Mouse (Mus musculus): ENCODE data around the gene Fbxl7. TPM values are rescaled to one million over a fixed set of nuclear protein-coding genes. Genes with fewer than 3 reads are reported as not detected.

Fbxl7 gene
- polyA plus RNA-seq, 1 experiment from 2014 or later, result 15.6 TPM

DNA sequence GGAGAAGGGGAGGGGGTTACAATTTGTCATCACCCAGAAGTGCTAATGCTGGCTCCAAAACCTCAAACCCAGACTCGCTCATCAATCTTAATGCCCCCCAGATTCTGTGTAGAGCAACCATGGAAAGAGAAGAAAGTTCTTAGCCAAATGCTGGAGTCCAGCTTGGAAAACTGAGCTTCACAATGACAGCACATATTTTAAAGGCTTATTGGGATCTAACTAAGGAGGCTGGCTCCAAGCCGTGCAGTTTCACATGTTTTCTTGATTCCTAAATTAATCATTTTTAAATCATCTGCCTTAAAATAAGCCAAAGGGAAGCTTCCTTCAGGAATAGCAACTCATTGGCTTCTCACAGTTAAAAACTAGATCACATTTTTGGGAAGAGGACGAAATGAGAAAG lies 82.5 kb downstream of the Fbxl7 start:
- no peaks in the 10 kb centered on the region for H3K4me1 ChIP-seq (replicated peaks)
- H3K9me3 ChIP-seq (replicated peaks), result no peaks in the 10 kb centered on the region
- H3K27me3 ChIP-seq (replicated peaks), result no peaks in the 10 kb centered on the region
- no peak overlapping the region for H3K4me3 ChIP-seq
- H3K27ac ChIP-seq (ENCODE audit: poor library complexity, severe bottlenecking), result no peak overlapping the region
- H3K9ac ChIP-seq, result no peak overlapping the region
- 69% methylated on average over 3 of the region's 3 CpGs for WGBS
- no peak for ATAC-seq (ENCODE audit: insufficient number of reproducible peaks, low FRiP score)
- H3K4me2 ChIP-seq, result no peak overlapping the region
- H3K36me3 ChIP-seq, result no peaks in the 10 kb centered on the region

- Histone ChIP-seq H3K9me3 (replicated peaks) (no peaks in the 10 kb centered on the region), H3K27me3 (replicated peaks) (no peaks in the 10 kb centered on the region), H3K36me3 (no peaks in the 10 kb centered on the region), H3K4me3 (no peak overlapping the region), H3K9ac (no peak overlapping the region), H3K4me1 (replicated peaks) (no peaks in the 10 kb centered on the region), H3K4me2 (no peak overlapping the region), H3K27ac (ENCODE audit: poor library complexity, severe bottlenecking) (no peak overlapping the region)
- WGBS, result 79% methylated on average over 3 of the region's 3 CpGs
- no peak for ATAC-seq (ENCODE audit: insufficient number of reproducible peaks, low FRiP score)
Observed at GRCm38 (mm10) chr15:26809569-26809968, 85.8 kb downstream of the Fbxl7 start.

- H3K9me3 ChIP-seq (replicated peaks), result no peaks in the 10 kb centered on the region
- 52% methylated on average over 5 of the region's 5 CpGs for WGBS
- 0 out of 2 replicates have a peak, but pooled peaks cover 4% of the 10 kb centered on the region for H3K4me1 ChIP-seq (replicated peaks)
- H3K36me3 ChIP-seq, result no peaks in the 10 kb centered on the region
- no peak overlapping the region for H3K4me2 ChIP-seq
- H3K4me3 ChIP-seq, result no peak overlapping the region
- H3K27ac ChIP-seq (ENCODE audit: poor library complexity, severe bottlenecking), result no peak overlapping the region
- no peaks in the 10 kb centered on the region for H3K27me3 ChIP-seq (replicated peaks)
- no peak overlapping the region for H3K9ac ChIP-seq
- ATAC-seq (ENCODE audit: insufficient number of reproducible peaks, low FRiP score), result no peak
Observed at GRCm38 (mm10) chr15:26804046-26804445, 91.3 kb downstream of the Fbxl7 start.

DNA sequence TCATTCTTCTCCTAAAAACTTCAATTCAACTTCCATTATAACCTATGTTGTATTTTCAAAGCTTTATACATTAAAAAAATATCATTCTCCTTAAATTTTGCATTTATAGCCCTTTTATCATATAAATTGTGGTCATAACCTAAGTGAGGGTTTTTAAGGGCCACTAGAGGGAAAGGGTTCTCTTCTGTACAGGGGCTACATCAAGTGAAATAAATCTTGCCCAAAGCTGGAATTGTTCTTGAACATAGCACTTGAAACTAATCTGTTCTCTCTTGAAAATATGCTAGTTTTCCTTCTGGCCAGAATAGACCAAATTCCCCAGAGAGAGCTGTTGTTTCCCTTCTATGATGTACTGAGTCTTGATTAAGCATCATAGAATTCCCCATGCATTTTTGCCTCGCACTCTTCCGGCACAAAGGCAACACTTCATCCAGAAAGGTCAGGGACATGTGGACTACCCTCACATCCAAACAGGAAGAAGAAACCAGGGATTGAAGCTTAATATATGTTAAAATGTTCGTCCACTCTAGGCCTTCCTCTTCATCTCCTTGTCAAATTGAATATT lies 95.8 kb downstream of the Fbxl7 start:
- no peak overlapping the region for H3K4me2 ChIP-seq
- no peak overlapping the region for H3K27ac ChIP-seq (ENCODE audit: poor library complexity, severe bottlenecking)
- H3K9ac ChIP-seq, result no peak overlapping the region
- no peak for ATAC-seq (ENCODE audit: insufficient number of reproducible peaks, low FRiP score)
- no peaks in the 10 kb centered on the region for H3K27me3 ChIP-seq (replicated peaks)
- WGBS, result 77% methylated on average over 3 of the region's 3 CpGs
- no peaks in the 10 kb centered on the region for H3K9me3 ChIP-seq (replicated peaks)
- no peak overlapping the region for H3K4me3 ChIP-seq
- no peaks in the 10 kb centered on the region for H3K36me3 ChIP-seq
- 0 out of 2 replicates have a peak, but pooled peaks cover 4% of the 10 kb centered on the region for H3K4me1 ChIP-seq (replicated peaks)

- Histone ChIP-seq H3K27me3 (replicated peaks) (no peaks in the 10 kb centered on the region), H3K27ac (ENCODE audit: poor library complexity, severe bottlenecking) (no peak overlapping the region), H3K4me1 (replicated peaks) (no peaks in the 10 kb centered on the region), H3K4me2 (no peak overlapping the region), H3K9ac (no peak overlapping the region), H3K4me3 (no peak overlapping the region), H3K9me3 (replicated peaks) (no peaks in the 10 kb centered on the region), H3K36me3 (no peaks in the 10 kb centered on the region)
- 65% methylated on average over 2 of the region's 2 CpGs for WGBS
- ATAC-seq (ENCODE audit: insufficient number of reproducible peaks, low FRiP score), result no peak
Observed at GRCm38 (mm10) chr15:26795937-26796336, 99.4 kb downstream of the Fbxl7 start.

DNA sequence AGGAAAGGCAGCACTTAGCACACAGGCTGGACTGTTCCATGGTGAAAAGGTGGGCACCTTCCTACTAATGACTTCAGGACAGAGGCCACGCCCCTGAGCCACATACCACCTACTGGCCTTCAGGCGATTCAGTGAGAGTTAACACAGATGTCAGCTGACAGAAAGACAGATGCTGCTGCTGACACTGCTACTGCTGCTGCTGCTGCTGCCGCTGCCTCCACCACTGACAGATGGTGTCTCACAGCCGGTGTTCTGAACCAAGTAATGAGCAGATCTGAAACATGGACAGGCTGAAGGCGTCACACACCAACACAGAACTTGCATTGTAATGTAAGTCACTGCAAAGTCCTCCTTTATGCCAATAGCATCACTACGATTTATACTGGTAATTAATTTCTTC lies 99.9 kb downstream of the Fbxl7 start:
- Histone ChIP-seq H3K36me3 (no peaks in the 10 kb centered on the region), H3K4me1 (replicated peaks) (no peaks in the 10 kb centered on the region), H3K27ac (ENCODE audit: poor library complexity, severe bottlenecking) (no peak overlapping the region), H3K9ac (no peak overlapping the region), H3K4me2 (no peak overlapping the region), H3K9me3 (replicated peaks) (no peaks in the 10 kb centered on the region), H3K27me3 (replicated peaks) (no peaks in the 10 kb centered on the region), H3K4me3 (no peak overlapping the region)
- no peak for ATAC-seq (ENCODE audit: insufficient number of reproducible peaks, low FRiP score)
- WGBS, result 37% methylated on average over 6 of the region's 6 CpGs

DNA sequence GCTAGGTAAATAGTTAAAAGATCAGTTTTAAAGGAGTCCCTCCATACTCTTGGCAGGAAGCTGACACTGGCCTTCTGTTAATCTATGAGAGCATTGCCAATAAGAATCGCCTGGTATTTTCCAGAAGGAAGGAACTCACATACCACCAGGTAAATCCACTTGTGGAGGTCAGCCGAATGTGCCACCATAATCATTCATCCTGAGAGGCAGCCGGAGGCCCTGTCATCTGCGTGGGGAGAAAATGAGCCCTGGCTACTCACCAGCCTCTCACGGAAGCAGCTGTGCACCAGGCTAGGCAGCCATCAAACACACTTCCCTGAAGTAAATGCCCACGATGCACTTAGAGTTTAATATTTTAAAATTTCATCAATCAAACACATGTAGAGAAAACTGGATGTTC lies 108.2 kb downstream of the Fbxl7 start:
- H3K4me2 ChIP-seq, result no peak overlapping the region
- H3K27me3 ChIP-seq (replicated peaks), result no peaks in the 10 kb centered on the region
- H3K4me3 ChIP-seq, result no peak overlapping the region
- no peak overlapping the region for H3K9ac ChIP-seq
- no peaks in the 10 kb centered on the region for H3K4me1 ChIP-seq (replicated peaks)
- H3K36me3 ChIP-seq, result no peaks in the 10 kb centered on the region
- no peaks in the 10 kb centered on the region for H3K9me3 ChIP-seq (replicated peaks)
- ATAC-seq (ENCODE audit: insufficient number of reproducible peaks, low FRiP score), result no peak
- H3K27ac ChIP-seq (ENCODE audit: poor library complexity, severe bottlenecking), result no peak overlapping the region
- WGBS, result 79% methylated on average over 6 of the region's 6 CpGs

DNA sequence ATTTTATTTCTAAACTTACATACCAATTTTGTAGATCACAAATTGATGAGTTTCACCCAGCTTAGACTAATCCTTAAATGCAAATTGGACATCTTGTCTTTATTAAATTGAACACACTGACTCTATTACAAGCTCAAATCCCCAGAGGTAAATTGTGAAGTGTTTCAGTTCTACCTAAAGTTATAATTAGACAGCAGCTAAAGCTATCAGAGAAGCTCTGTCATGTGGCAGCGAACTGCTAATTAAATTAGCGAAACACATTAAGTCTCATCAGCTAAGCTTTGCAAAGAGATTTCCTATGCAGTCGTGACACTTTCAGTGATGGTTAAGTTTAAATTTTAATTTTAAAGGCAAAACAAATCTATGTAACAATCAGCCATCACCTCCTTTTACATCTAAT lies 114.8 kb downstream of the Fbxl7 start:
- ATAC-seq (ENCODE audit: insufficient number of reproducible peaks, low FRiP score), result no peak
- no peak overlapping the region for H3K4me3 ChIP-seq
- no peak overlapping the region for H3K9ac ChIP-seq
- no peaks in the 10 kb centered on the region for H3K27me3 ChIP-seq (replicated peaks)
- WGBS, result 86% methylated on average over 3 of the region's 3 CpGs
- no peak overlapping the region for H3K27ac ChIP-seq (ENCODE audit: poor library complexity, severe bottlenecking)
- no peaks in the 10 kb centered on the region for H3K36me3 ChIP-seq
- no peaks in the 10 kb centered on the region for H3K4me1 ChIP-seq (replicated peaks)
- H3K9me3 ChIP-seq (replicated peaks), result no peaks in the 10 kb centered on the region
- no peak overlapping the region for H3K4me2 ChIP-seq

DNA sequence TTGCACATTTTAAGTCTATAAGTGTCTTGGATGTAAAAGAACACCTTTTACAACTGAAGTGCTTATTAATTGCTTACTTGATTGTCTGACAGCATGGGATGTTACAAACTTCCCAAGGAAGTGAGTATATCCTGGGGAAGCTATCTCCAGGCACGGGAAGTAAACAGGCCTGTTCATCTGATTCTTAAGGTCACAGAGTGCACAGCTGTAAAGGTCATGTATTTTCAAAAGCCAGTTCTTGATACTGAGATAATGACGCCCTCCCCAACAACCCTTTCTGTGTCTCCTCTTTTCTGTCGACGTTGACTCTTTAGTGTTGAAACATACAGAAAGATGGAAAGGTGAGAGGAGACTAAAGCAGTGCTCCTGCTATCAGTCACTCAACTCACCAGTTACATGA lies 116.3 kb downstream of the Fbxl7 start:
- Histone ChIP-seq H3K9me3 (replicated peaks) (0 out of 2 replicates have a peak, but pooled peaks cover 3% of the 10 kb centered on the region), H3K27ac (ENCODE audit: poor library complexity, severe bottlenecking) (no peak overlapping the region), H3K36me3 (no peaks in the 10 kb centered on the region), H3K4me1 (replicated peaks) (no peaks in the 10 kb centered on the region), H3K4me2 (no peak overlapping the region), H3K27me3 (replicated peaks) (no peaks in the 10 kb centered on the region), H3K9ac (no peak overlapping the region), H3K4me3 (no peak overlapping the region)
- 30% methylated on average over 4 of the region's 4 CpGs for WGBS
- ATAC-seq (ENCODE audit: insufficient number of reproducible peaks, low FRiP score), result no peak

GRCm38 (mm10) chr15:26775720-26776119 lies 119.7 kb downstream of the Fbxl7 start:
- Histone ChIP-seq H3K9ac (no peak overlapping the region), H3K4me1 (replicated peaks) (no peaks in the 10 kb centered on the region), H3K4me3 (no peak overlapping the region), H3K36me3 (no peaks in the 10 kb centered on the region), H3K4me2 (no peak overlapping the region), H3K9me3 (replicated peaks) (0 out of 2 replicates have a peak, but pooled peaks cover 3% of the 10 kb centered on the region), H3K27ac (ENCODE audit: poor library complexity, severe bottlenecking) (no peak overlapping the region), H3K27me3 (replicated peaks) (no peaks in the 10 kb centered on the region)
- ATAC-seq (ENCODE audit: insufficient number of reproducible peaks, low FRiP score), result no peak

GRCm38 (mm10) chr15:26774895-26775294 lies 120.5 kb downstream of the Fbxl7 start:
- Histone ChIP-seq H3K9me3 (replicated peaks) (0 out of 2 replicates have a peak, but pooled peaks cover 3% of the 10 kb centered on the region), H3K9ac (no peak overlapping the region), H3K4me3 (no peak overlapping the region), H3K4me1 (replicated peaks) (no peaks in the 10 kb centered on the region), H3K4me2 (no peak overlapping the region), H3K27ac (ENCODE audit: poor library complexity, severe bottlenecking) (no peak overlapping the region), H3K27me3 (replicated peaks) (no peaks in the 10 kb centered on the region), H3K36me3 (no peaks in the 10 kb centered on the region)
- no peak for ATAC-seq (ENCODE audit: insufficient number of reproducible peaks, low FRiP score)
- WGBS, result 94% methylated on average over 2 of the region's 2 CpGs

- Histone ChIP-seq H3K36me3 (no peaks in the 10 kb centered on the region), H3K4me2 (no peak overlapping the region), H3K9ac (no peak overlapping the region), H3K4me1 (replicated peaks) (no peaks in the 10 kb centered on the region), H3K27ac (ENCODE audit: poor library complexity, severe bottlenecking) (no peak overlapping the region), H3K9me3 (replicated peaks) (no peaks in the 10 kb centered on the region), H3K27me3 (replicated peaks) (no peaks in the 10 kb centered on the region), H3K4me3 (no peak overlapping the region)
- 75% methylated on average over 4 of the region's 4 CpGs for WGBS
- ATAC-seq (ENCODE audit: insufficient number of reproducible peaks, low FRiP score), result no peak
Observed at GRCm38 (mm10) chr15:26761651-26762050, 133.7 kb downstream of the Fbxl7 start.

All from heart, embryonic 12.5 days (tissue).